Mouse (Mus musculus): ENCODE results near the gene Zfp541. TPM values are rescaled to one million over a fixed set of nuclear protein-coding genes. Genes with fewer than 3 reads are reported as not detected.

Gene Zfp541
- polyA plus RNA-seq, 1 experiment, result 0.28 TPM

DNA sequence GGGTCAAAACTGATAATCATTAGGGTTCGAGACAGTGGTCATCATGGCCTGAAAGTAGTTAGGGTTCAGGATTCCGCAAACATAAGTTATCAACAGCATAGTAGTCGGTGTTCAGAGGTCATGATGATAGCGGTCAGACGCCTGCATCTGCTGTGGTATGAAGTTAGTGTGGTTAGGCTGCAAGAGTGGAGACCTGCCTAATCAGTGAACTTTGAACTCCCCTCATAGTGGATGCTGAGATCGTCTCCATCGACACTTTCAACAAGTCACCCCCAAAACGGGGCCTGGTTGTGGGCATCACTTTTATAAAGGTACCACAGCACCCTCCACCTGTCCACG is 58.6 kb downstream of the Zfp541 start:
- no peak for DNase-seq
- Histone ChIP-seq H3K27ac (ENCODE audit: insufficient read depth, low read length) (no peak overlapping the region), H3K4me3 (replicated peaks; ENCODE audit: insufficient read depth, low read depth, low read length) (peak overlapping the region; percentile 59), H3K4me1 (ENCODE audit: control insufficient read depth, insufficient read depth, low read length) (peaks cover 16% of the 10 kb centered on the region), H3K27me3 (ENCODE audit: control insufficient read depth, insufficient read depth, low read length) (no peaks in the 10 kb centered on the region)
- WGBS, result 41% methylated on average over 9 of the region's 9 CpGs
- TF ChIP-seq CTCF (IDR thresholded peaks at IDR 0.05; ENCODE audit: borderline replicate concordance, insufficient read depth, low read depth, low read length) (no peak), POLR2A (IDR thresholded peaks at IDR 0.05; ENCODE audit: borderline replicate concordance, insufficient read depth, low read length) (no peak)

- Histone ChIP-seq H3K4me3 (replicated peaks; ENCODE audit: insufficient read depth, low read depth, low read length) (no peak overlapping the region), H3K4me1 (ENCODE audit: control insufficient read depth, insufficient read depth, low read length) (peaks cover 25% of the 10 kb centered on the region), H3K27me3 (ENCODE audit: control insufficient read depth, insufficient read depth, low read length) (no peaks in the 10 kb centered on the region), H3K27ac (ENCODE audit: insufficient read depth, low read length) (peak overlapping the region; percentile 20; the same call in 1 of the 2 replicates)
- TF ChIP-seq POLR2A (IDR thresholded peaks at IDR 0.05; ENCODE audit: borderline replicate concordance, insufficient read depth, low read length) (no peak), CTCF (IDR thresholded peaks at IDR 0.05; ENCODE audit: borderline replicate concordance, insufficient read depth, low read depth, low read length) (0 out of 2 replicates have a peak, but pooled peaks have one; percentile 25)
- peak in 1 of 2 experiments; percentile 45 for DNase-seq
- WGBS, result 19% methylated on average over 9 of the region's 9 CpGs
These were observed 64.2 kb downstream of the Zfp541 start for GRCm38 (mm10) chr7:16125829-16126228.

DNA sequence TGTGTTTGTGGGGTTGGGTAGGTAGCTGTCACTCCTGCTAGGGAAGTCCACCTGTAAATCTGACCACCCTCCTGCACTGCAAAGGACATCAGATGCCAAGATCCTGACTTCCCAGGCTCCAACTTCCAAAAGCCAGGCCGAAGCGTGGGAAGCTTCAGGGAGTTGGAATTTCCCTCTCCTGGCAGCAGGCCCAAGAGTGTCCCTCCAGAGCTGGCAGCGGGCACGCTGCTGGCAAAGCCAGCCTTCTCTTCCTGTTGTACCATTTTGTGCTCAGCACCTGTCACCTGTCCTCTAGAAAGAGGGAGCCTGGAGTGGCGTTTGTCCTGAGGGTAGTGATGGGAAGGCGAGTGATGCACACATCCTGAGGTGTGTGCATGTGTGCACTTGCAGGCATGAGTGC is 66.7 kb downstream of the Zfp541 start:
- H3K4me1 ChIP-seq (ENCODE audit: control insufficient read depth, insufficient read depth, low read length), result peaks cover 25% of the 10 kb centered on the region
- TF ChIP-seq CTCF (IDR thresholded peaks at IDR 0.05; ENCODE audit: borderline replicate concordance, insufficient read depth, low read depth, low read length) (no peak), POLR2A (IDR thresholded peaks at IDR 0.05; ENCODE audit: borderline replicate concordance, insufficient read depth, low read length) (peak; percentile 57; the same call in 1 of the 2 replicates)
- peak overlapping the region; percentile 97 for H3K4me3 ChIP-seq (replicated peaks; ENCODE audit: insufficient read depth, low read depth, low read length)
- peak; percentile 95 to 97 for DNase-seq
- WGBS, result 6% methylated on average over 6 of the region's 6 CpGs
- peak overlapping the region; percentile 96 for H3K27ac ChIP-seq (ENCODE audit: insufficient read depth, low read length)
- no peaks in the 10 kb centered on the region for H3K27me3 ChIP-seq (ENCODE audit: control insufficient read depth, insufficient read depth, low read length)

DNA sequence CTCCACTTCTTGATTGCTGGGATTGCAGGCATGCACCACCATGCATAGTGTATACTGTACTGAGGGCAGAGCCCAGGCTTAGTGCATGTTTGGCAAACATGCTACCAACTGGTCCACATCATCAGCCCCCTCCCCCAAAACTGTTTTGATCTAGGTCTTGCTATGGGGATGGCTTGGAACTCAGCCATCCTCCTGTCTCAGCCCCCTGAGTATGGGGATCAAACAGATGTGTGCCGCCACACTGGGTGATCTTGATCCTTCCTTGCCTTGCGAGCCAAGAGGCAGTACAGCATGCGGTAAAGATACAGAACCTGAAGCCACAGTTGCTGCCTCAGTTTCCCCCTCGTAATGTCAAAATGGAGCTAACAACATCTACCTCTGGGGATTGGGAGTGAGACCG is 67.3 kb downstream of the Zfp541 start:
- 17% methylated on average over 5 of the region's 5 CpGs for WGBS
- DNase-seq, result no peak
- no peaks in the 10 kb centered on the region for H3K27me3 ChIP-seq (ENCODE audit: control insufficient read depth, insufficient read depth, low read length)
- TF ChIP-seq POLR2A (IDR thresholded peaks at IDR 0.05; ENCODE audit: borderline replicate concordance, insufficient read depth, low read length), result no peak
- TF ChIP-seq CTCF (IDR thresholded peaks at IDR 0.05; ENCODE audit: borderline replicate concordance, insufficient read depth, low read depth, low read length), result no peak
- peak overlapping the region; percentile 96 for H3K27ac ChIP-seq (ENCODE audit: insufficient read depth, low read length)
- peak overlapping the region; percentile 97 for H3K4me3 ChIP-seq (replicated peaks; ENCODE audit: insufficient read depth, low read depth, low read length)
- H3K4me1 ChIP-seq (ENCODE audit: control insufficient read depth, insufficient read depth, low read length), result peaks cover 30% of the 10 kb centered on the region

- Histone ChIP-seq H3K27ac (ENCODE audit: insufficient read depth, low read length) (peak within 1 kb of the TSS; percentile 96), H3K4me1 (ENCODE audit: control insufficient read depth, insufficient read depth, low read length) (peaks cover 35% of the 10 kb centered on the region), H3K4me3 (replicated peaks; ENCODE audit: insufficient read depth, low read depth, low read length) (peak within 1 kb of the TSS; percentile 97), H3K27me3 (ENCODE audit: control insufficient read depth, insufficient read depth, low read length) (no peaks in the 10 kb centered on the region)
- DNase-seq, result peak; percentile 96
- 3% methylated on average over 12 of the region's 12 CpGs for whole genome bisulfite sequencing
- peak; percentile 43; the same call in 1 of the 2 replicates for TF ChIP-seq POLR2A (IDR thresholded peaks at IDR 0.05; ENCODE audit: borderline replicate concordance, insufficient read depth, low read length)
- no peak for TF ChIP-seq CTCF (IDR thresholded peaks at IDR 0.05; ENCODE audit: borderline replicate concordance, insufficient read depth, low read depth, low read length)
These were observed 67.8 kb downstream of the Zfp541 start, which contains the start of gene Slc8a2 for GRCm38 (mm10) chr7:16129421-16129845. Gene Slc8a2 (plus strand): TSS chr7:16129826.

- DNase-seq, result peak; percentile 73 to 79
- peak overlapping the region; percentile 97 for H3K4me3 ChIP-seq (replicated peaks; ENCODE audit: insufficient read depth, low read depth, low read length)
- no peak; the same call in 1 of the 2 replicates for TF ChIP-seq CTCF (IDR thresholded peaks at IDR 0.05; ENCODE audit: borderline replicate concordance, insufficient read depth, low read depth, low read length)
- peak; percentile 34; the same call in 1 of the 2 replicates for TF ChIP-seq POLR2A (IDR thresholded peaks at IDR 0.05; ENCODE audit: borderline replicate concordance, insufficient read depth, low read length)
- peak overlapping the region; percentile 96 for H3K27ac ChIP-seq (ENCODE audit: insufficient read depth, low read length)
- H3K27me3 ChIP-seq (ENCODE audit: control insufficient read depth, insufficient read depth, low read length), result no peaks in the 10 kb centered on the region
- 2% methylated on average over 38 of the region's 38 CpGs for WGBS
- peaks cover 39% of the 10 kb centered on the region for H3K4me1 ChIP-seq (ENCODE audit: control insufficient read depth, insufficient read depth, low read length)
These were observed 68.5 kb downstream of the Zfp541 start for GRCm38 (mm10) chr7:16129846-16130691.

DNA sequence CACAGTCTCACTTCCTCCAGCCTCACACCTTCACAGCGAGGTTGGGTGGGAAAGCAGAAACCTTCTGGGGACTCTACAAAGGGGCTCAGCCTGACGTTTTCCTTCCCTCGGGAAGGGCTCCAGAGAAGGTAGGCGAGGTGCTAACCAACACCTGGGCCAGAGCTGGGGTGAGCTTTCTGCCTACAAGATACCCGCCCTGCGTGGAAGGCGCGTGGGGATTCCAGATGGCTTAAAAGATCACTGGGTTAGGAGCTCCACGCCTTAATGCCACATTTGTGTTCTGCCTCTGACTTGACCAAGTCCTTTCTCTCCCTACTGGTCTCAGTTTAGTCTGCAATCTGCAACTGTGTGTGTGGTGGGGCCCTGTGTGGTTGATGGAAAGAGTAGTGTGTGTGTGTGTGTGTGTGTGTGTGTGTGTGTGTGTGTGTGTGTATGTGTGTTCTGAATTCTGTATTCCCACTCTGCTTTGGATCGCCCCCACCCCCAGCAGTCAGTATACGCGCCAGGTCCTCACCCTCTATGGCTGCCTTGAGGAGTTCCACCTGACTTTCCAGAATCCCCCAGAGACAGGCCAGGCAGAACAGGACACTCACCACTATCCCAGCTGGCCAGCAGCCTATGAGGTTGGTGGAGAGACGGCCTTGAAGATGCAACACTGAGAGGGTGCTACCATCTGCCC is 69.5 kb downstream of the Zfp541 start:
- Histone ChIP-seq H3K4me3 (replicated peaks; ENCODE audit: insufficient read depth, low read depth, low read length) (peak overlapping the region; percentile 97), H3K27ac (ENCODE audit: insufficient read depth, low read length) (peak overlapping the region; percentile 88), H3K27me3 (ENCODE audit: control insufficient read depth, insufficient read depth, low read length) (no peaks in the 10 kb centered on the region), H3K4me1 (ENCODE audit: control insufficient read depth, insufficient read depth, low read length) (peaks cover 33% of the 10 kb centered on the region)
- DNase-seq, result peak; percentile 64 to 65
- TF ChIP-seq POLR2A (IDR thresholded peaks at IDR 0.05; ENCODE audit: borderline replicate concordance, insufficient read depth, low read length), result no peak
- TF ChIP-seq CTCF (IDR thresholded peaks at IDR 0.05; ENCODE audit: borderline replicate concordance, insufficient read depth, low read depth, low read length), result no peak
- WGBS, result 6% methylated on average over 13 of the region's 13 CpGs
